19 mouse cellular contexts compared by ENCODE assay signal in the genomic region with DNA sequence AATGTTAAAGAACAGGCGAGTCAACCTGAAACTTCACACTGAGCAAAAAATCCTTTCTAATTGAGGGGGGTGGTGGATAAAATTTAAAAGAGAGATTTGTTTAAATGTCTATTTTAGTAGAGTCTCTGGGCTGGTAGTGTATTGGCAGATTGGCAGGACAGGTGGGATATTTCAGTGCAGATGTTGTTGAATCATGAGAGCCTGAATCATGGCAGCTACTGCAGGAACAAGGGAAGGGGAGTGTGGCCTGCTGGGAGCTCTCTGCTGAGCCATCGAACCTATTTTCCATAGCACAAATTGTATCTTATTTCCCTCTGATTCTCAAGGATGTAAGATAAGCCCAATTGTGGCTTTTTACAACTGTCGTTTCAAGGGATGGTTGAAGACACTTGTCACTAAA.
DNase-seq lines count a peak whose midpoint lies in the region; ATAC-seq and TF ChIP-seq lines count a peak whose summit lies in the region.
"Had no signal": no experiment of that assay in that cellular context is flagged by ENCODE, and none has a peak within 500 bp of the region (broad histone marks: within the 10 kb centered on the region; RNA-seq: fewer than 3 reads in every experiment).

No protein-coding gene starts in this region.

- H3K79me2 ChIP-seq in C2C12 (ENCODE audit: control insufficient read depth, insufficient read depth): no peaks in the 10 kb centered on the region

- no peak overlapping the region for H3K4me3 ChIP-seq in midbrain, embryonic 11.5 days (ENCODE audit: low read depth, low read length)
- H3K4me3 ChIP-seq in midbrain, embryonic 13.5 days (replicated peaks): no peak overlapping the region
- no peak overlapping the region for H3K4me3 ChIP-seq in C2C12 (ENCODE audit: insufficient read depth, poor library complexity, severe bottlenecking)
- H3K4me3 ChIP-seq: embryonic facial prominence, embryonic 10.5 days; embryonic facial prominence, embryonic 12.5 days; forebrain, embryonic 13.5 days; forebrain, embryonic 15.5 days had no signal

- no peak overlapping the region for H3ac ChIP-seq in C2C12 (ENCODE audit: control insufficient read depth, insufficient read length, low read depth)

- no peak overlapping the region for H3K27ac ChIP-seq in midbrain, embryonic 11.5 days (ENCODE audit: low read depth, low read length)
- no peak overlapping the region for H3K27ac ChIP-seq in midbrain, embryonic 13.5 days
- H3K27ac ChIP-seq: embryonic facial prominence, embryonic 10.5 days; embryonic facial prominence, embryonic 12.5 days; forebrain, embryonic 13.5 days; forebrain, embryonic 15.5 days had no signal

- no peak overlapping the region for H3K9ac ChIP-seq in midbrain, embryonic 11.5 days (ENCODE audit: low read length)
- H3K9ac ChIP-seq in midbrain, embryonic 13.5 days (replicated peaks): no peak overlapping the region
- H3K9ac ChIP-seq: embryonic facial prominence, embryonic 12.5 days; forebrain, embryonic 13.5 days; forebrain, embryonic 15.5 days; forebrain, postnatal 0 days had no signal

- H3K9me3 ChIP-seq in midbrain, embryonic 11.5 days (ENCODE audit: control insufficient read depth, low read length): no peaks in the 10 kb centered on the region
- no peaks in the 10 kb centered on the region for H3K9me3 ChIP-seq in midbrain, embryonic 13.5 days
- H3K9me3 ChIP-seq: embryonic facial prominence, embryonic 10.5 days; embryonic facial prominence, embryonic 12.5 days; forebrain, embryonic 13.5 days; forebrain, embryonic 15.5 days had no signal

- H3K4me1 ChIP-seq in midbrain, embryonic 11.5 days (ENCODE audit: control insufficient read depth, insufficient read depth, low read length): no peaks in the 10 kb centered on the region
- no peaks in the 10 kb centered on the region for H3K4me1 ChIP-seq in midbrain, embryonic 13.5 days (replicated peaks)
- H3K4me1 ChIP-seq: embryonic facial prominence, embryonic 10.5 days; forebrain, embryonic 13.5 days; forebrain, embryonic 15.5 days had no signal

- no peaks in the 10 kb centered on the region for H3K27me3 ChIP-seq in midbrain, embryonic 11.5 days (ENCODE audit: control insufficient read depth, insufficient read depth, low read length)
- H3K27me3 ChIP-seq in midbrain, embryonic 13.5 days: no peaks in the 10 kb centered on the region
- no peaks in the 10 kb centered on the region for H3K27me3 ChIP-seq in C2C12 (ENCODE audit: control insufficient read depth, insufficient read depth, insufficient read length)
- H3K27me3 ChIP-seq: embryonic facial prominence, embryonic 12.5 days; forebrain, embryonic 15.5 days had no signal

- TF ChIP-seq CTCF in C2C12 (IDR thresholded peaks at IDR 0.05; ENCODE audit: control insufficient read depth, insufficient read depth, insufficient read length): no peak

- no peaks in the 10 kb centered on the region for H3K79me3 ChIP-seq in C2C12 (ENCODE audit: low read depth)

- peak; percentile 51 for DNase-seq in midbrain, embryonic 11.5 days (ENCODE audit: low spot score, missing footprints)
- no peak for DNase-seq in ovary, postnatal 10 days (ENCODE audit: low spot score)
- DNase-seq in kidney, postnatal 4 days: no peak
- DNase-seq: adrenal gland, adult 2 months; adrenal gland, postnatal 10 days; adrenal gland, postnatal 25 days; B cell, adult 2 months; cerebellum, adult 11 months; cerebellum, adult 2 months; cerebellum, adult 9-10 months; cerebellum, postnatal 10 days; cerebellum, postnatal 25 days; forebrain, postnatal 0 days had no signal

- WGBS in midbrain, embryonic 11.5 days: 80% methylated on average over 3 of the region's 3 CpGs
- WGBS in midbrain, embryonic 13.5 days: 83% methylated on average over 3 of the region's 3 CpGs

- no peaks in the 10 kb centered on the region for H3K36me3 ChIP-seq in midbrain, embryonic 11.5 days (ENCODE audit: control insufficient read depth, insufficient read depth, low read length)
- H3K36me3 ChIP-seq in midbrain, embryonic 13.5 days: no peaks in the 10 kb centered on the region
- H3K36me3 ChIP-seq in C2C12 (ENCODE audit: control insufficient read depth, insufficient read depth): no peaks in the 10 kb centered on the region
- H3K36me3 ChIP-seq: embryonic facial prominence, embryonic 10.5 days; embryonic facial prominence, embryonic 12.5 days; forebrain, embryonic 15.5 days had no signal

- ATAC-seq in midbrain, embryonic 11.5 days (ENCODE audit: low FRiP score): no peak
- no peak for ATAC-seq in midbrain, embryonic 13.5 days
- ATAC-seq: forebrain, embryonic 13.5 days; forebrain, embryonic 15.5 days; forebrain, postnatal 0 days had no signal

- H3K4me2 ChIP-seq in midbrain, embryonic 11.5 days: no peak overlapping the region
- H3K4me2 ChIP-seq in midbrain, embryonic 13.5 days (replicated peaks): no peak overlapping the region
- H3K4me2 ChIP-seq: embryonic facial prominence, embryonic 12.5 days; forebrain, embryonic 13.5 days; forebrain, embryonic 15.5 days had no signal

TF ChIP-seq in C2C12, 6 proteins besides CTCF, POLR2A, EP300 and RAD21:
- TF ChIP-seq MYOG (IDR thresholded peaks at IDR 0.05; ENCODE audit: control insufficient read depth, extremely low read depth, insufficient read length) (no peak), FOSL1 (IDR thresholded peaks at IDR 0.05; ENCODE audit: insufficient read depth, low read length, poor library complexity, severe bottlenecking) (no peak), MAX (IDR thresholded peaks at IDR 0.05) (peak; percentile 16), USF1 (IDR thresholded peaks at IDR 0.05; ENCODE audit: low read depth) (no peak), MYOD1 (IDR thresholded peaks at IDR 0.05; ENCODE audit: control insufficient read depth, insufficient read length, low read depth) (peak; percentile 89), CEBPB (IDR thresholded peaks at IDR 0.05; ENCODE audit: low read depth) (no peak)
